Mouse (Mus musculus) left cerebral cortex, adult 18-20 months (tissue): ENCODE measurements at regions not wholly inside any gene's neighbourhood (a gene's known extent, or its start where the extent isn't known, plus 50 kb on each side); places are given as distances from the start of the nearest gene placed in this dataset.
A peak's percentile ranks its signal among the peaks of the same experiment; 100 is the strongest.

Experiments
- DNase-seq, 2 experiments: peaks; one replicate each; pipeline ENCODE4 v3.0.0; 2021 to 2022; ENCODE audit warnings: low spot score in 2 of 2, mixed read lengths in 1 of 2

- no peak for DNase-seq
Measured at GRCm38 (mm10) chr14:46077406-46078131, 301.6 kb upstream of the Gm15217 start.

- DNase-seq = no peak
Measured at GRCm38 (mm10) chr14:46082646-46083045, 296.6 kb upstream of the Gm15217 start.

GRCm38 (mm10) chr14:46088968-46089691 is 290.1 kb upstream of the Gm15217 start:
- DNase-seq = no peak

GRCm38 (mm10) chr14:46115950-46116349 is 263.3 kb upstream of the Gm15217 start:
- DNase-seq = no peak

- DNase-seq = no peak
Measured at GRCm38 (mm10) chr14:46126541-46126940, 252.7 kb upstream of the Gm15217 start.

GRCm38 (mm10) chr14:46129762-46130161 is 249.5 kb upstream of the Gm15217 start:
- no peak for DNase-seq

- no peak for DNase-seq
Measured at GRCm38 (mm10) chr14:46144175-46144574, 235.0 kb upstream of the Gm15217 start.

GRCm38 (mm10) chr14:46144707-46145106 is 234.5 kb upstream of the Gm15217 start:
- DNase-seq = no peak

- no peak for DNase-seq
Measured at GRCm38 (mm10) chr14:46145584-46145983, 233.6 kb upstream of the Gm15217 start.

- peak; percentile 19 to 29 for DNase-seq
Measured at GRCm38 (mm10) chr14:46149073-46149661, 230.0 kb upstream of the Gm15217 start.

GRCm38 (mm10) chr14:46158741-46159140 is 220.5 kb upstream of the Gm15217 start:
- no peak for DNase-seq

- no peak for DNase-seq
Measured at GRCm38 (mm10) chr14:46172181-46172874, 206.9 kb upstream of the Gm15217 start.

GRCm38 (mm10) chr14:46172875-46173324 is 206.3 kb upstream of the Gm15217 start:
- DNase-seq = no peak

- no peak for DNase-seq
Measured at GRCm38 (mm10) chr14:46174386-46174785, 204.8 kb upstream of the Gm15217 start.

- DNase-seq = no peak
Measured at GRCm38 (mm10) chr14:46175291-46176216, 203.7 kb upstream of the Gm15217 start.

- DNase-seq = no peak
Measured at GRCm38 (mm10) chr14:46179024-46179423, 200.2 kb upstream of the Gm15217 start.

- DNase-seq = no peak
Measured at GRCm38 (mm10) chr14:46191639-46192399, 187.4 kb upstream of the Gm15217 start.

GRCm38 (mm10) chr14:46193577-46193976 is 185.6 kb upstream of the Gm15217 start:
- DNase-seq = no peak

- no peak for DNase-seq
Measured at GRCm38 (mm10) chr14:46195939-46196338, 183.3 kb upstream of the Gm15217 start.

- DNase-seq = no peak
Measured at GRCm38 (mm10) chr14:46202818-46203217, 176.4 kb upstream of the Gm15217 start.
